Mouse (Mus musculus): ENCODE data around the gene Rabl2. TPM values are rescaled to one million over a fixed set of nuclear protein-coding genes. Genes with fewer than 3 reads are reported as not detected.

Gene Rabl2
- 0.68 TPM for total RNA-seq (2023)

GRCm38 (mm10) chr15:89591723-89592455 lies at the start of gene Rabl2:
Gene Rabl2, minus strand, starts transcription at chr15:89591923.

GRCm38 (mm10) chr15:89568114-89568513 lies 23.6 kb downstream of the Rabl2 start, which contains the start of gene Acr:
Gene Acr, plus strand, starts transcription at chr15:89568326.

Other genes with a start within 250 kb of the Rabl2 start
- 52.1 TPM for gene Lmf2, start 236.3 kb downstream of the Rabl2 start, total RNA-seq (2023)
- 133 TPM for gene Ncaph2, start 236.2 kb downstream of the Rabl2 start, total RNA-seq (2023)
- 18.3 TPM for gene Sco2, start 218.1 kb downstream of the Rabl2 start, total RNA-seq (2023)
- 0.50 TPM for gene Tymp, start 214.9 kb downstream of the Rabl2 start, total RNA-seq (2023)
- 1.7 TPM for gene Odf3b, start 212.6 kb downstream of the Rabl2 start, total RNA-seq (2023)
- gene Klhdc7b, start 207.0 kb downstream of the Rabl2 start, total RNA-seq (2023): not detected
- not detected for gene Syce3, start 181.4 kb downstream of the Rabl2 start, total RNA-seq (2023)
- gene Cpt1b, start 166.1 kb downstream of the Rabl2 start, total RNA-seq (2023): 2.2 TPM
- gene C730034F03Rik, start 162.3 kb downstream of the Rabl2 start, total RNA-seq (2023): 9.0 TPM
- gene Gm44502, start 162.2 kb downstream of the Rabl2 start, total RNA-seq (2023): 2.9 TPM
- gene Chkb, start 162.0 kb downstream of the Rabl2 start, total RNA-seq (2023): 194 TPM
- gene Mapk8ip2, start 138.0 kb downstream of the Rabl2 start, total RNA-seq (2023): not detected
- gene Arsa, start 114.5 kb downstream of the Rabl2 start, total RNA-seq (2023): 13.7 TPM
- 1.0 TPM for gene Shank3, start 92.3 kb downstream of the Rabl2 start, total RNA-seq (2023)
- not detected for gene Acr, start 23.6 kb downstream of the Rabl2 start, total RNA-seq (2023)
- gene Syt10, start 249.9 kb upstream of the Rabl2 start, total RNA-seq (2023): not detected

Data from CD4-positive naive resting alpha-beta T cell, adult 57 days (primary cell).